Mouse (Mus musculus): ENCODE data around the gene Actl6b.

GRCm38 (mm10) chr5:137528247-137528968, 24.9 kb upstream of the Actl6b start:
- TF ChIP-seq GATA1 (IDR thresholded peaks at IDR 0.05; ENCODE audit: borderline replicate concordance, low read length) (no peak), FLI1 (IDR thresholded peaks at IDR 0.05; ENCODE audit: low read length) (no peak)

All from megakaryocyte, embryonic 14.5 days (primary cell).